Mouse (Mus musculus) neural tube, embryonic 11.5 days (tissue): ENCODE data around the gene Rtf2. TPM values are rescaled to one million over a fixed set of nuclear protein-coding genes. Genes with fewer than 3 reads are reported as not detected.

ENCODE experiments used
- ATAC-seq: fragments of 200-750 bp; cut with Nextera tagmentation; 2 replicates; pipeline ENCODE4 v1.8.0; 2017; ENCODE audit warnings: moderate number of reproducible peaks, mild to moderate bottlenecking, moderate TSS enrichment, moderate library complexity; ENCODE audit not compliant: insufficient read depth, low FRiP score, low TSS enrichment
- DNase-seq: peaks from one replicate; pipeline ENCODE4 v3.0.0-alpha.2; 2015; ENCODE audit warnings: low spot score
- H3K27ac ChIP-seq: fragments of 300-500 bp; sonication (generic); 2 replicates; pipeline ENCODE4 v1.5.1; 2014; ENCODE audit warnings: low read depth, mild to moderate bottlenecking, low read length
- H3K27me3 ChIP-seq: fragments of 300-500 bp; sonication (generic); 2 replicates; pipeline ENCODE4 v1.6.1; 2014; ENCODE audit warnings: mild to moderate bottlenecking, low read length, mixed read lengths; ENCODE audit not compliant: control insufficient read depth, insufficient read depth
- H3K36me3 ChIP-seq: fragments of 300-500 bp; sonication (generic); 2 replicates; pipeline ENCODE4 v1.6.1; 2014; ENCODE audit warnings: mild to moderate bottlenecking, low read length, moderate library complexity, mixed read lengths; ENCODE audit not compliant: control insufficient read depth, insufficient read depth
- H3K4me1 ChIP-seq: fragments of 300-500 bp; sonication (generic); 2 replicates; pipeline ENCODE4 v1.6.1; 2014; ENCODE audit warnings: low read length, mixed read lengths; ENCODE audit not compliant: control insufficient read depth, insufficient read depth
- H3K4me2 ChIP-seq: fragments of 300-500 bp; sonication (generic); 2 replicates; pipeline ENCODE4 v1.6.1; 2014; ENCODE audit warnings: low read depth, mild to moderate bottlenecking, moderate library complexity
- H3K4me3 ChIP-seq: fragments of 300-500 bp; sonication (generic); 2 replicates; pipeline ENCODE4 v1.5.1; 2014; ENCODE audit warnings: low read depth, low read length
- H3K9ac ChIP-seq: fragments of 300-500 bp; sonication (generic); 2 replicates; pipeline ENCODE4 v1.6.1; 2014; ENCODE audit warnings: mild to moderate bottlenecking, low read length
- H3K9me3 ChIP-seq: fragments of 300-500 bp; sonication (generic); 2 replicates; pipeline ENCODE4 v1.6.1; 2016; ENCODE audit warnings: low read length; ENCODE audit not compliant: control insufficient read depth
- WGBS: fragments of 180-500 bp; shearing (Covaris S2); extraction: QIAGEN DNeasy Blood & Tissue Kit; methylation state at CpG from one replicate; pipeline ENCODE4 v1.1.7; 2014; 5-methylcytosine and 5-hydroxymethylcytosine counted together
- polyA plus RNA-seq: library from polyadenylated mRNA; unstranded; fragments of >200 nt; fragmentation: Nextera tagmentation; extraction: Ambion mirVana; gene quantifications from 2 replicates; pipeline ENCODE4 v1.2.1, GENCODE M21; 2014

Rtf2 gene
- polyA plus RNA-seq, 1 experiment from 2014 or later = 105 TPM

DNA sequence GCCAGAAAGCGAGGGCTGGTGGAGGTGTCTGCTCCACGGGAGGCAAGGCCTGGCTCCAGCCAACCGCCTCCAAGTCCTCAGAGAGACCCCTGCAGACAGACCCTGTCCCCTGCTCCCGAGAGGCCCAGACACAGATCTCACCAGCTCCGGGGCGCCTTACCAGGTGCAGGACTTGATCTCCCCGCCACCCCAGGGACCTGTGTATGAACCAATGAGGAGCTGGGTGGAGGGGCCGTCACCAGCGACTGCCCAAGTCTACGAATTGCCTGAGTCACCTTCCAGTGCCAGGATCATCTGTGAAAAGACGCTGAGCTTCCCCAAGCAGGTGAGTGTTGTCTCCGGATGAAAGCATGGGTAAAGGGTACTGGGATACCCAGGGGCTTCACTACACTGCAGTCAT, 24.1 kb upstream of the Rtf2 start:
- Histone ChIP-seq H3K9ac (no peak overlapping the region), H3K27me3 (no peaks in the 10 kb centered on the region), H3K27ac (no peak overlapping the region), H3K4me2 (no peak overlapping the region), H3K4me3 (no peak overlapping the region), H3K36me3 (no peaks in the 10 kb centered on the region), H3K4me1 (no peaks in the 10 kb centered on the region), H3K9me3 (no peaks in the 10 kb centered on the region)
- ATAC-seq (no peak), DNase-seq (no peak)
- 58% methylated on average over 12 of the region's 12 CpGs for WGBS

DNA sequence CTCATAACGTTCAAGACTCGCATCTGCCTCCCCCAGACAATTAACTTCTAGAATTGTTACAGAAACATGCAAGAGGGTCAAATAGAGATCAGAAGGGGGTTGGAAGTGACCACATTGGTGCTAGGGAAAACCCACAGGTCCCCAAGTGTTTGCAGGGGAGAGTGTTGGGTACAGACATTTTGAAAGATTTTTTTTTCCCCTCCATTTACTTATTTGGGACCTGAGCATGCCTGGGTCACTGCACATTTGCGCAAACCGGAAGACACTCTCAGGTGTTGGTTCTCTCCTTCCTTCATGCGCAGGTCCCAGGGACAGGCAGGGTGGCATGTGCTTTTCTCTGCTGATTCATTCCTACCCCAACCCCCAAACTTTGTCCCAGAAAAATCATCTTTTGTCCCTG, 23.5 kb upstream of the Rtf2 start:
- DNase-seq = no peak
- no peaks in the 10 kb centered on the region for H3K27me3 ChIP-seq
- ATAC-seq = no peak
- no peak overlapping the region for H3K4me2 ChIP-seq
- no peak overlapping the region for H3K4me3 ChIP-seq
- WGBS = 89% methylated on average over 5 of the region's 5 CpGs
- H3K27ac ChIP-seq = no peak overlapping the region
- no peaks in the 10 kb centered on the region for H3K4me1 ChIP-seq
- H3K36me3 ChIP-seq = no peaks in the 10 kb centered on the region
- H3K9me3 ChIP-seq = no peaks in the 10 kb centered on the region
- no peak overlapping the region for H3K9ac ChIP-seq

DNA sequence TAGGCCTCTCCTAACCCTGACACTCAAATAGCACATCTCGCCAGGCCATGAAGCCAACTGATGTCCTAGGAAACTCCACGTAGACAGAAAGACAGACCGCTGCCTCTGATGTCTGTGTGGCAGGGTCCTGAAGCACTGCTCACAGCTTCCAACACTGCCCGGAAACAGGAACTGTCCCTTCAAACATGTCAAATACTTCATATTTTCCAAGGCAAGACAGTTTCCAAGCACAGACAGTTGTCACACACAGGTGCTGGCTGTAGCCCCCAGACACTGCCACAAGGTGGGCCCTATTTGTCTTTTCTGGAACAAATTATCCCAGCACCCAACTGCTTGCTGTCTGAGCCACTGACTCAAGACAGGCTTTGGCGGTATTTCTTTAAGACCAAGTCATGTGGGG, 22.1 kb upstream of the Rtf2 start:
- H3K36me3 ChIP-seq = no peaks in the 10 kb centered on the region
- H3K4me1 ChIP-seq = no peaks in the 10 kb centered on the region
- no peak overlapping the region for H3K4me3 ChIP-seq
- 92% methylated on average over 5 of the region's 5 CpGs for WGBS
- no peak for ATAC-seq
- no peaks in the 10 kb centered on the region for H3K9me3 ChIP-seq
- H3K4me2 ChIP-seq = no peak overlapping the region
- H3K27me3 ChIP-seq = no peaks in the 10 kb centered on the region
- no peak overlapping the region for H3K27ac ChIP-seq
- DNase-seq = no peak
- no peak overlapping the region for H3K9ac ChIP-seq

DNA sequence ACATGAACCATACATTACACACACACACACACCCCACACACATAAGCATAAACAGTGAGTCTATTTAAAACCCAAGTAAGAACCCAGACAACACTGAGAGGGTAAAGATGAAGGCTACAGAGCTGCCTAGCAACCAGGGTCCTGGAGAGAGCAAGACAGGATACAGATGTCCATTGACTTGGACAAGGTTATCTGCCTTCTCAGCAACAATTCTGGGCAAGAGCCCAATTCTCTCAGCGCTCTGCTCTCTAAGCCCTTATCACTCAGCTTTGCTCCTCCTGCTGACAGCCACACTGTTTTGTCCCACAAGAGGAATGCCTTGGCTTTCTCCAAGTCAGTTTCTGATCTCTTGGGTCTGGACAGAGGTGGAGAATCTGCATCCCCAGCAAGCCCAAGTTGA, 9.7 kb upstream of the Rtf2 start:
- H3K9ac ChIP-seq = no peak overlapping the region
- ATAC-seq (no peak), DNase-seq (no peak)
- no peak overlapping the region for H3K27ac ChIP-seq
- H3K4me2 ChIP-seq = no peak overlapping the region
- H3K27me3 ChIP-seq = no peaks in the 10 kb centered on the region
- 80% methylated on average over 1 of the region's 1 CpGs for WGBS
- H3K9me3 ChIP-seq = no peaks in the 10 kb centered on the region
- no peaks in the 10 kb centered on the region for H3K4me1 ChIP-seq
- H3K4me3 ChIP-seq = no peak overlapping the region
- H3K36me3 ChIP-seq = no peaks in the 10 kb centered on the region

DNA sequence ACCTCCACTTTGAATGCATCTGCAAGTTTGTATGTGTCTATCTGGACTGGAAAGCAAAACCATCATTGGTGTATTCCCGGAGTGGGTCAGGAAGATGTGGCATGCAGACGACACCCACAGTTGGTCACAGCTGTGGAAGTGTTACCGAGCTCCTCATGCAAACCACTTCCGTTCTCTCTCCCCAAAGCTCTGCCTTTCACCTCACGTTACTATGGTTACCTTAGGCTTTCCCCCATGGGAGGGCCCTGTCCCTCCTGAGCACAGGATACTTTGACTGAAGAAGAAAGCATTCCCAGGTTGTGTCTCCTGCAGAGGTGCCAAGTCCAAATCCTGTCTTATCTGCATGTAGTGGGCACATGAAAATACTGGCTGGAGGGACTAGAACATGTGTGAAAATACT, 6.6 kb upstream of the Rtf2 start:
- H3K9me3 ChIP-seq = no peaks in the 10 kb centered on the region
- DNase-seq (no peak), ATAC-seq (no peak)
- H3K4me2 ChIP-seq = no peak overlapping the region
- H3K4me1 ChIP-seq = no peaks in the 10 kb centered on the region
- no peaks in the 10 kb centered on the region for H3K36me3 ChIP-seq
- H3K4me3 ChIP-seq = no peak overlapping the region
- H3K9ac ChIP-seq = no peak overlapping the region
- WGBS = 56% methylated on average over 5 of the region's 5 CpGs
- H3K27me3 ChIP-seq = no peaks in the 10 kb centered on the region
- H3K27ac ChIP-seq = no peak overlapping the region

DNA sequence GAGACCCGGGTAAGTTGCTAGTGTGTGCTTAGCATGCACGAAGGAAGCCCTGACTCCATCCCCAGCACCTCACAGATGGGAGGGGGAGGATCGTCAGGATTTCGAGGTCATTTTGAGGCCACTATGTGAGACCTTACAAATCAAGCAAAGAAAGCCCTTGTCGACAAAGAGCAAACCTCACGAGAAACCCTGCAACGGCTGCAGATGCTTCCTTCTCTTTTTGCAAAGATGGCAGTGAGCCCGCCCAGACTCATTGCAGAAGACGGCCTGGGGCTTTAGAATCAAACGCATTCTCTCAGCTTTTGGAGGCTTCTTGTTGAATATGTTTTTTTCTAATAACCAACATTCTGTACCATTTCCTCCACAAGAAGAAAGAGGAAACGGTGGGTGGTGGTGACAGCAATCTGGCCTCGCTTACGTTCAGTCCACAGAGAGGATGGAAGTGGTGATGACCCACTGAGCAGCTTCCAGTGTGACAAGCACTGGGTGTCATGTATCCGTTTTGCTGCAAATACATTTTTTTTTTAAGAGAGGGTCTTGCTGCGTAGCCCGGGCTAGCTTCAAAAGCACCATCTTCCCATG, 2.9 kb upstream of the Rtf2 start:
- no peak for DNase-seq
- Histone ChIP-seq H3K36me3 (no peaks in the 10 kb centered on the region), H3K4me1 (peaks cover 14% of the 10 kb centered on the region), H3K9ac (no peak overlapping the region), H3K4me3 (no peak overlapping the region), H3K9me3 (no peaks in the 10 kb centered on the region), H3K4me2 (no peak overlapping the region), H3K27me3 (no peaks in the 10 kb centered on the region), H3K27ac (no peak overlapping the region)
- 68% methylated on average over 16 of the region's 16 CpGs for WGBS
- no peak for ATAC-seq

DNA sequence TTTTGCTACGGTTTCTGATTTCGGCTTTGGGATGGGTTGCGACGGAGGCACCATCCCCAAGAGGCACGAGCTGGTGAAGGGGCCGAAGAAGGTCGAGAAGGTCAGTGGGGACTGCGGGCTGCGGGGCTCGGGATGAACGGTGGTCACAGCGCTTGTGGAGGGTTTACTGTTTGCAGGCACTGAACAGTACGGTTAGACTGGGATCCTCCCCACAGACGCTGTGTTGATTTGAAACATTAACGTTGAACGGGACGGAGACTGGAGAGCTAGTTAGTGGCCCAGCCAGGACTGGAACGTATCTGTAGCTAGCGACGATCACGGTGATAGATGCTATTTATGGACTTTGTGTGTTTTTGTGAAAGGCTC, 267 bp downstream of the Rtf2 start:
- Histone ChIP-seq H3K36me3 (no peaks in the 10 kb centered on the region), H3K9ac (peak overlapping the region; percentile 64), H3K4me2 (peak overlapping the region; percentile 58), H3K4me3 (peak overlapping the region; percentile 78), H3K27me3 (no peaks in the 10 kb centered on the region), H3K9me3 (no peaks in the 10 kb centered on the region), H3K4me1 (peaks cover 14% of the 10 kb centered on the region), H3K27ac (no peak overlapping the region)
- WGBS = under 1% methylated on average over 21 of the region's 21 CpGs
- ATAC-seq (peak; percentile 72), DNase-seq (no peak)

DNA sequence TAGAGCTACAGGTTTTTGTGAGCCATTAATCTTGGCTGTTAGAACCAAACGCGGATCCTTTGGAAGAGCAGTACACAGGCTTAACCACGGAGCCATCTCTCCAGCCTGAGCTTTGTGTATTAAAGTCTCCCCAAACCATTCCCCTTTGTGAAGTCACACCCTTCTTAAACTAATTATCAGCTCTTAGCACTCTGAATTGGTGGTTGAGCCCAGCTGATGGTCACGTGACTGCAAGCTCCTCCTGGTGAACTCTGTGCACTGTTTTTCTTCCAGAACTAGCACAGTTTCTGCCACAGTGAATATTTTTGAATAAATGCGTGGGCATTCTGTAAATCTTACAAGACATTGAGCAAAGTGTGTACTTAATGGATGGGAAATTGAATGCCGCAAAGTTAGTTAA, 820 bp downstream of the Rtf2 start:
- no peaks in the 10 kb centered on the region for H3K27me3 ChIP-seq
- H3K27ac ChIP-seq = no peak overlapping the region
- peak overlapping the region; percentile 64 for H3K9ac ChIP-seq
- H3K4me2 ChIP-seq = peak overlapping the region; percentile 58
- ATAC-seq (no peak), DNase-seq (no peak)
- peak overlapping the region; percentile 78 for H3K4me3 ChIP-seq
- no peaks in the 10 kb centered on the region for H3K36me3 ChIP-seq
- WGBS = 31% methylated on average over 6 of the region's 6 CpGs
- H3K9me3 ChIP-seq = no peaks in the 10 kb centered on the region
- H3K4me1 ChIP-seq = peaks cover 14% of the 10 kb centered on the region

DNA sequence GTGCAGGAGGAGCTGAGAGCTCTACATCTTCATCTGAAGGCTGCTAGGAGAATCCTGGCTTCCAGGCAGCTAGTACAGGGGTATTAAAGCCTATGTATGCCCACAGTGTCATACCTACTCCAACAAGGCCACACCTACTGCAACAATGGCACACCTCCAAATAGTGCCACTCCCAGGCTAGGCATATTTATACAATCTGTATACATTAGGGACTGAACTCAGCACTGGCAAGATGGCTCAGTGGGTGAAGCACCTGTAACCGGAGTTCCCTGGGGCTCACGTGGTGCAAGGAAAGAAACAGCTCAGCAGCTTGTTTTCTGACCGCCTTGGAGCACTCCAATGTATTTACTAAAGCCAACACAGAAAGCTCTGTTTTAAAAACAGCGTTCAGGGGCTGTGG, 5.3 kb downstream of the Rtf2 start:
- no peaks in the 10 kb centered on the region for H3K9me3 ChIP-seq
- ATAC-seq (no peak), DNase-seq (no peak)
- peaks cover 2% of the 10 kb centered on the region for H3K36me3 ChIP-seq
- WGBS = 92% methylated on average over 4 of the region's 4 CpGs
- no peaks in the 10 kb centered on the region for H3K27me3 ChIP-seq
- H3K4me3 ChIP-seq = no peak overlapping the region
- H3K4me2 ChIP-seq = no peak overlapping the region
- H3K27ac ChIP-seq = no peak overlapping the region
- no peak overlapping the region for H3K9ac ChIP-seq
- H3K4me1 ChIP-seq = peaks cover 8% of the 10 kb centered on the region
